Mouse (Mus musculus): Measurements from ENCODE around the gene D930020B18Rik. TPM values are rescaled to one million over a fixed set of nuclear protein-coding genes. Genes with fewer than 3 reads are reported as not detected.

Gene D930020B18Rik
- 0.16 and 0.29 TPM in 2 replicates for polyA plus RNA-seq (2012; rRNA removed)

DNA sequence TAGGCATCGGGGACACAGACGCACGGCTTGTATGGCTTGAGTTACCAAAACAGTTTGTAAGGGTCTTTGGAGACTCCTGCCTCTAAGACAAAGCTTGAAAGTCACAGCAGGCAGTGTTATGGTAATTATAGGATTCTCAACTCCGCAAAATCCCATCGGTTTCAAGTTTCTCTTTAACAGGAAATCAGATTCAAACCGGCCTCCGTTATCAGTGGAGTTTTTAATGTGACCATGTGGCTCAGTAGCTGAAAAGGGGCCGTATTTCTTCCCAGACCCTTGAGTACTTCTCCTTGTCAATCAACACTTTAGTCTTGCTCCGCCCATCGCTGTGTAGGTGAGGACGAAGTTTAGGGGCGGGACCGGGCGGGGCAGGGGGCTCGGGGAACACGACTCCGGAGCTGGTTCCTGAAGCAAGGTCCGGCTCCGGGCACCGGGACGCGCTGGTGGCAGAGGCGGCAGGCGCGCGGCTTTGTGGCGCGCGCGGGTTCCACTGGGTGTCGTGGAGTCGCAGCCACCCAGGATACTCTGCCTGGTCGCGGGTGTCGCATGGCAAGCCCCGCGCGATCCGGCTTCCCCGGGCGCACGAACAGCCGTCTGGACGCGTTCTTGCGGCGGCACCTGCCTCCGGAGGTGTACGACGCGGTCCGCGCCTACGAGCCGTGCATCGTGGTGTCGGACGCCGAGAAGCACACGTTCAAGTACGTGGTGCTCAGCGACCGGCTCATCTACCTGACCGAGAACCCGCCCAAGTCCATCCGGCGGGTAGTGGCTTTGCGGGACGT, at the start of gene D930020B18Rik:
Gene D930020B18Rik, plus strand, starts transcription at position 317 of the 782 bp plus-strand sequence.
- whole genome bisulfite sequencing: 1% methylated on average over 69 of the region's 69 CpGs

DNA sequence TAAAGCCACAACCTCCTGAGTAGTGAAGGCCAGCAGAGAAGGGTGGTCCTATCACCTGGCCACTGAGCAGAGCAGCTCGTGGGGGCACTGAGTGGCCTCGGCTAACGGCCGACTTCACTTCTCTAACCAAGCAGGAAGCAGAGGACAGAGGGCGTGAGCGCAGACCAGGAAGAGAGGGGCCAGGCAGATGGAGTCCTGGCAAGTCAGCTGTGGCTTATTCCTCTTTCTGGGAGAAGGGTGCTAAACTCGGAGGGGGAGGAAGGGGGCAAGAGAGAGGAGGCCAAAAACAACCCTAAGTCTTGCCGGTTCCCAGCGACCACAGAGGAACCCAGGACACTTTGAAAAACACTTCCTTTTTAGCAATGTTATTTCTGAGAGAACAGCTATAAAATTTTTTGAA, 44.8 kb upstream of the D930020B18Rik start:
- 67% methylated on average over 9 of the region's 9 CpGs for WGBS
- no peak for DNase-seq (ENCODE audit: low read depth, low spot score)

More for the DNA sequence above, at the start of gene D930020B18Rik:
- DNase-seq (ENCODE audit: low read depth, low spot score): no peak

DNA sequence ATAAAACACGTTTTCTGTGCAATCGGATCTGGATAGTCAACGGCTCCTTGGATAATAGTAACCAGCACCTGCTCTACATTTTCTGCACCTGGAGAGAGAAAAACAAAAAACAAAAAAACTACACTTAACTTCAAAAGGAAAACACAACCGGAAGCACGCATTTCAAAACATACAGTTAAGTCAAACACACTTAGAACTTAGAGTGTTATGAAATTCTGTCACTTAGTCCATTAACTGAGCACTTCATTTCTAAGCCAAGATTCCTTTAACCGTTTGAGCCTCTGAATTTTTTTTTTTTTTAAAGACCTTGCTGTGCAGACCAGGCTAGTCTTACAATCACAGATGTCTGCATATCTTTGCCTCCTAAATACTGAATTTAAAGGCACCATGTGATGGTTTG, 40.1 kb upstream of the D930020B18Rik start:
- DNase-seq (ENCODE audit: low read depth, low spot score): no peak
- WGBS: 58% methylated on average over 6 of the region's 6 CpGs

DNA sequence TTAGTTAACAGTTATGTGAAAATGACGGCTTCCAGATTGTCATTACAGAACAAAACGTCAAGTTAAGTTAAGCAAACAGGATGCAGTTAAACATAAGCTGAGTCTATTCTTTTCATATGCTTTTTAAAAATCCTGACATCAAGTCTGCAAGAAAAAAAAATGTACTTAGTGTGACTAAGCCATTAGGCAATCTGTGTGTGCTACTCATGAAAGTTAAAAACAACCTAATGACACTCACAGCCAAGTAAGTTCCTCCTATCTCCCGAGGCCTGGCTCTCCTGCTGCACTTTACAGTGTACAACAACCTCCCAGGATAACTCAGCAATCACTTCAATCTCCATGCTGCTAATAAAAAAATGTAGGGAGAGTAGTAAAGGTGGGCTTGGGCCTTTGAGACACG, 37.8 kb upstream of the D930020B18Rik start:
- 82% methylated on average over 4 of the region's 4 CpGs for WGBS
- DNase-seq (ENCODE audit: low read depth, low spot score): no peak

DNA sequence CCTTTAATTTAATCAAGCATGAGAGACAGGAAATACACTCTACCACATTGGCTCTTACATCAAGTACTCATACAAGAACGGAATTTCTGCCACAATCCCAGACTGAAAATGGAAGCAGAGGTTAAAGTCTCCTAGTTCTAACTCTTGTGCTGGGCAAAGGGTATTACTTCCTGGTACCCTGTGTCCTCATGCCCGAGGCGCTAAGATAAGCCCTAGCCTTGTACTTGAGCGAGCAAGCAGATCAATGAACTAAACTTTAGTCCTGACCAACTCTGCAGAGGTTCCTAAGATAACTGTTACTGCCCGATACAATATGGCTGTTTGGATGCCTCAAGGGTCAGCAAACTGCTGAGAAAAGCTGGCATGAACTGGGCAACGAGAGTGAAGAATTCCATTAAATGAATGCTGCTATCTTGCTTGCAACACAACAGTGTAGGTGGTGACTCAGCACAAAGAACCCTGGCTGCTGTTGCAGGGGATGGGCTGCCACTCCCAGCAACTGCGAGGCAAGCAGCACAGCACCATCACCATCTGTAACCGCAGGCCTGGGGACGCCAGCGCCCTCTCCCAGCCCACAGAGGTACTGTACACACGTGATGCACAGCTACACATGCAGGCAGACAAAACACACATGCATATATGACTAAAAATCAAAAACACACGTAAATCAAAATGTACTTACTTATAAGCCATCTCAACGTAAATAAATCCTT, 36.6 kb upstream of the D930020B18Rik start:
- DNase-seq (ENCODE audit: low read depth, low spot score): no peak

DNA sequence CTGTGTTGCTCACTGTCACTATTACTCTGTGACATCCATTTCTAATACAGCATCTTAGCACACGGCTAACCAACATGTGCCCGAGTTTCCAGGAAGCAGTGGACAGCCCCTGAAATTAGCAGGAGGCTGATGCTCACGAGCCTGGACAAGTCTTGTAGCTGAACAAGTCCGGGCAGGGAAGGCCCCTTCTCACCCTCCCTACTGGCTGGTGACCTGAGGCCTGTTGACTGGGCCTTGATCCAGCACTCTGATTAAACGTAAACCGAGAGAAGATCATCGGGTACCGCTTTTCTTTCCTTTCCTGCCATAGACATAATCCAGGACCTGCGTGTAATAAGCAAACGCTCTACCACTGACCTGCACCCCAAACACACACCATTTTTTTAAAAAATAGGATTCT, 33.2 kb upstream of the D930020B18Rik start:
- no peak for DNase-seq (ENCODE audit: low read depth, low spot score)
- WGBS: 85% methylated on average over 10 of the region's 10 CpGs

More for the DNA sequence above, 36.6 kb upstream of the D930020B18Rik start:
- 90% methylated on average over 13 of the region's 13 CpGs for WGBS

DNA sequence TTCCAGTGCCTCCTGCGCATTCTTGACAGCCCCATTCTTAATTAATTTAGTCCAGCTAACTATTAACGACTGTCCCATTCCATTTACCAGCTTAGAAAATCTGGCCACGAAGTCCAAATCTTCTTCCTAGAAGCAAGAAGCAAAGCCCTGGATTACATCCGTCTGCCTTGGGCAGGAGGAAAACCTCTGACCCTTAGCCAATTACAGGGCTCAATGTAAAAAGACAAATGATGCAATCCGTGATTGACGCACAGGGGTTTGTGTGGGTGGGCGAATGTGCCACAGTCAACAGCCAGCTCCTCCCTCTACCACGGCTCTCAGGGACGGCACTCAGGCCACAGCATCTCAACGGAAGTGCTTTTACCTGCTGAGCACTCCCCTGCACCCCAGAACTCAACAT, 29.8 kb upstream of the D930020B18Rik start:
- WGBS: 90% methylated on average over 10 of the region's 10 CpGs
- no peak for DNase-seq (ENCODE audit: low read depth, low spot score)

DNA sequence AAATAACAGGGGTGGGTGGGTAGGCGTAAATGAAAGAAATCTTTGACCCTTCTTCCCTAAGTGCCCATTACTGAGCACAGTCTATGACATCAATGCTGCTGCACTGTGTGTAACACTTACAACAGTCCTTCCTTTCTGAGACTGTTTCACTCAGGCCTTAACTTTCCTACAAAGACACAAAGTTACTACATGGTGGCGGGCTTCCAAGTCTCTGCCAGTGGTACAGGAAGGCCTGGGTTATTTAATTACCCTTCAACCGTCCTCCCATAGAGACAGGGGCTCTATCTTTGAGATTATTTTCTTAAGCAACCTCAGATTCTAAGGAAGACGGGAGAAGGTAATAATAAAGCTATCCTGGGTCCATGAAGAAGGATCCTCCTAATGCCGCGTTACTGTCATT, 28.9 kb upstream of the D930020B18Rik start:
- DNase-seq (ENCODE audit: low read depth, low spot score): no peak
- 90% methylated on average over 6 of the region's 6 CpGs for WGBS

DNA sequence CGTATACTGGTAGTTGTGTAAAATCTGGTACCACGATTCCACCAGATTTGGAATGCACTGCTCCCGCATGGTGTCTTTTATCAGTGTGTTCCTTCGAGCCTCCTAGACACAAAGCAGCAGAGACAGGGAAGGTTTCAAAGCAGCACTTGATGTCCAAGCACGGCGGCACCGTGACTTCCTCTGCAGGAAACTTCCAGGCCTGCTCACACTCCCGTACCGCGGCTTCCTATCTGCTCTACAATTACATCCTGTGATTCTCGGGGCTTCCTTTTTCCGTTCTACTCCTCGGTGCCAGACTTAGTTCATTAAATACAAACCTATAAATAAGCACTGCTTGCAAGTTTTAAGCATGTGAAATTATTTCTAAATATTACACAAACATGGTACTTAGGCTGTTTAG, 27.8 kb upstream of the D930020B18Rik start:
- DNase-seq (ENCODE audit: low read depth, low spot score): no peak
- WGBS: 84% methylated on average over 13 of the region's 13 CpGs

DNA sequence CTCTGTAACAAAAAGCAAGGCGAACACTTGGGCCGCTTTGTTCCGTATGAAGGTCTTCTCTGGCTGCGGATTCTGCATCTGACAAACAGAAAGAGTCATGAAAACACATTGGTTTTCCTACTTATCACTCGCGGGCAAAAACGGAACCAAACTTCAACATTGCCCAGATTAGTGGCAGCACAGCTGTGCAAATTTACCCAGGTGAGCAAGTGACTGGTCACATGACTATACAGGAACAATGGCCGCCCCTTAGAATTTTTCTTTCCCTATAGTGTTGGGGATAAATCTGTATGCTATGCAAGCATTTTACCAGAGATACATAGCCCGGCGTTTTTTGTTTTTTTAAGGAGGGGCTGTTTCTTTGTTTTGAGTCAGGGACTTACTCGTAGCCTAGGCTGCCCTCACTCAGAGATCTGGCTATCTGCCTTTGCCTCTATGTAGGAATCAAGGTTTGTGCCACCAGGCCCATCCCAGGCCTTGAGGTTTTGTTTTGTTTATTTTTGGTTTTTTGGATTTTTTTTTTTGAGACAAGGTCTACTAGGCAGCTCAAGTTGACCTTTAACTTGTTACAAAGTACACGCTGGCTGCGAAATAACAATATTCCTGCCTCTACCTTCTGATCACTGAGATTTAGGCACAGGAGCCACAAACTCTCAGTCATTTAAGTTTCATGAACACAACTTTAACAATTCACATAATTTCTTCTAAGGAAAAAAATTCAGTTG, 26.1 kb upstream of the D930020B18Rik start:
- 77% methylated on average over 13 of the region's 13 CpGs for whole genome bisulfite sequencing
- DNase-seq (ENCODE audit: low read depth, low spot score): no peak

DNA sequence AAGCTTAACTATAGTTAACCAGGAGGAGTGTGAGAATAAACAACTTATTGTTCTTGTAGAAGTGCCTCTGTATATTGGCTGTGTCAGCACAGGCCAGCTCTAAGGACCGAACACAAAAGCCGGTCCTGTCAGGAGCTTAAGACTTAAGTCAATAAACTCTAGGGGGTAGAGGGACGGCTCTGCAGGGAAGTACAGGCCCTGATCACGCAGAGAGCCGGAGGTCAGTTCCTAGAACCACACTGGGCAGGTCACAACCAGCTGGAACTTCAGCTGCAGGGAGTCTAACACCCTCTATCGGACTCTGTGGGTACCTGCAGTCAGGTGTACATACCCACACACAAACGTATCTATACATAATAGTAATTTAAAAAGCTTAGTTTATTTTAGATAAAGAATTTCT, 25.5 kb upstream of the D930020B18Rik start:
- DNase-seq (ENCODE audit: low read depth, low spot score): no peak
- WGBS: 64% methylated on average over 7 of the region's 7 CpGs

DNA sequence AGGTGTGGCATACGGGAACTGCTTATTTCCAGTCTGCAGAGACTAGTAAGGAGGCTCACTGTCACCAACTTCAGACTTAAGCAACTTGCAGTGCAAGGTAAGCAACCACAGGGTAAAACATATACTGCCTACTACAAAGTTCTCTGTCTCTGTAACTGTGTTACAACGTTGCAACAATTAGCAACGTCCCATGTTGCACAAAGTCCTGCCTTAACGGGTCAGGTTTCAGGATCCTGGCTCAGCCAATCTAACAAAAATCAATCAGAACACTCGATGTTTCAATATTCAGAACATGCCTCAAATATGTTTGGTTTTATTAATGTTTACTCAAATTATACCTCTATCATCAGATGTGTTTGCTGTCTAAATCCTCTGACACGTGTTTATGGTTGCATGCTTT, 19.0 kb upstream of the D930020B18Rik start:
- WGBS: 77% methylated on average over 6 of the region's 6 CpGs

DNA sequence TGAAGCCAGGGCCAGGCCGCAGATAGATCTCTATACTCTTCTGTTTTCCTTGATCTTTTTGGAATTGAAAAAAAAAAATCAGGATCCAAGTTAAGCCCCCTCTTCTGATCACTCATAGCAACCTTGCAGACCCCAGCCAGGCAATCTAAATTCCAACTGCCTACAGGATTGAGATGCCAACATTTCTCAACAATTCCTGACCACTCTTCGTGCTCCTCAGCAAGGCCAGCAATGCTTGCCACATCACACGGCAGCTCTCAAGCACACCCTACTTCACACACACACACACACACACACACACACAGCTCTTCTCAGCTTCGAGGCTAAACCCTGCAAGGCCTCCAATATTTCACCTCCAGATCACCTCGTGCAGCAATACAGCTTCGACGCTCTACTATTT, 17.7 kb upstream of the D930020B18Rik start:
- WGBS: 82% methylated on average over 7 of the region's 7 CpGs
- no peak for DNase-seq (ENCODE audit: low read depth, low spot score)

More for the DNA sequence above, 19.0 kb upstream of the D930020B18Rik start:
- no peak for DNase-seq (ENCODE audit: low read depth, low spot score)

DNA sequence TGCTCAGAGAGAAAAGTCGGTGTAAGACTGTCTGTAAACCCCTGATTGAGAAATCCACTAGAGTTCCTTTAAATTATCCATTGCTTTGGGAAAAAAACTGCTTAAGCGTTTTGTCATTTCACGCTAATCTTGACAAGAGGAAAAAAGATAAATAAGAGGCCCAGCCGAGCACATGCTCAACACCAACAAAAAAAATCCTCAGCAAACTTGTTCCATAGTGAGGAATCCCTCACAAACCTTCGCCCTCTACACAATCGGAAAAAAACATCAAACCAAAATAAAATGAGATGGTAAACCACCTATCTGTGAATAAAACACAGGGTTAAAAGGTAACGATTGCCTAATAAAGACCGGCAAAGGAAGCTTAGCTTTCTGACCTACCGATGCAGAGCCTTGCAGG, 16.4 kb upstream of the D930020B18Rik start:
- 6% methylated on average over 9 of the region's 9 CpGs for WGBS

DNA sequence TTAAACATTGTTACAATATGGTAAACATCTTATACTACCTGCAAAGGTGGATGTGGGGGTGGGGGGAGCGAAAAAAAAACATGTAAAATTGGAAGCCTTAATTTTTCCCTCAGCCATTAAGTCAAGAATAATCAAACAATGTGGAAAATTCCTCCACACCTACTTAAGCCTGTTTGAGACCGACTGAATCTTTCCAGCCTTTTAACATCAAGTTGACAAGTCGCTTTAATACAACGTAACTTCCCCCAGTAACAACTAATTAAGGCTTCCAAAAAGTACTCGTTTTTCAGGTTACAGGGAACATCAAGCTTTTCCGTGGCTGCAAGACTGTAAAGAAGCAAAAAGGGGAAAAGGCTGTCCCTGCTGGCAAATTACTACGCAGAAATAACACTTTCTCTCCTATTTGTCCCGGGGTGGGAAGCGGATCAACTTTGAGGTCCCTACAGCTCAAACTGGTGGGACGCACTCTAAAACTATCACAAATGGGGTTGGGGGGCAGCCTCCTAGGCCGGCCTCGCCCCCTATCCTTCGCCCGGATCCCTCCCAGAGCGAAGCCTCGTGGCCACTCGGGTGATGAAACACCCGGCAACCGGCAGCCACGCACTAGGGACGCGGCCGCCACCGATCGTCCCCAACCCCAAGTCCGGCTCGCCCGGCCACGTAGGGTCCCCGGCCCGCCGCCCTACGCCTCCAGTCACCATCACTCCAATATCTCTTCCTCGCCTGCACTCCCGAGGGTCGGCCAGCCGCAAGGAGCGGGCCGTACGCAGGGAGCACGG, 15.8 kb upstream of the D930020B18Rik start:
- no peak for DNase-seq (ENCODE audit: low read depth, low spot score)
- WGBS: under 1% methylated on average over 41 of the region's 41 CpGs

More for the DNA sequence above, 16.4 kb upstream of the D930020B18Rik start:
- no peak for DNase-seq (ENCODE audit: low read depth, low spot score)

DNA sequence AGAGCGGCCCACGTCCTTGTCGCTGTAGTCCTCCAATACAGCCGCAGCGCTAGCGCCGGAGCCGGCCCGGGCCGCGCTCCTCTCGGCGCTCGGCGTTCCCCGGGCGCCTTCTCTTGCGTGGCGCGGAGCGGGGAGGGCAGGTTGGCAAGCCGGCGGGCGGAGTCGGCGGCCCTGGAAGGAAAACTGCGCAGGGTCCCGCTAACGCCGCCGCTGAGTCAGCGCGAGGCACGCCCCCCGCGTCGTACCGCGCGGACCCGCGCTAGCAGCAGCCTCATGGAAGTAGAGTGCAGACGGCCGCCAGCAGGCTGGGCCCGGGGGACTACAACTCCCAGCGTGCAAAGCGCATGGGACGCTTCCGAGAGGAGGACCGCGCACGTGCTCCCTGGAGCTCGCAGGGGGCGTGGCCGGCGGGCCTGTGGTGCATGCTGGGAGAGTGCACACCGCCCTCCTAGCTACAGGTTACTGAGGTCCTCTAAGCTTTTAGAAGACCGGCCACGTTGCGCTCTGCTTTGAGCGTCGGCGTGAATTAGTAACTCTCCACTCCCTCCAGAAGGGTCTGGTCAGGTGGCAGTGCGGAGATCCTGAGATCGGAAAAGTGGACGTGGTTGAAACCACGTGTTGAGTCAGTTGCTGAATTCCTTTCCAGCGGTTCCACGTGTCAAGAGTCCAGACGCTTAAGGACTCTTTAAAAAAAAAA, 15.1 kb upstream of the D930020B18Rik start, which contains the start of gene Xpot:
Gene Xpot, minus strand, starts transcription at position 147 of the 697 bp plus-strand sequence.
- DNase-seq (ENCODE audit: low read depth, low spot score): peak; percentile 94
- under 1% methylated on average over 69 of the region's 70 CpGs for WGBS

DNA sequence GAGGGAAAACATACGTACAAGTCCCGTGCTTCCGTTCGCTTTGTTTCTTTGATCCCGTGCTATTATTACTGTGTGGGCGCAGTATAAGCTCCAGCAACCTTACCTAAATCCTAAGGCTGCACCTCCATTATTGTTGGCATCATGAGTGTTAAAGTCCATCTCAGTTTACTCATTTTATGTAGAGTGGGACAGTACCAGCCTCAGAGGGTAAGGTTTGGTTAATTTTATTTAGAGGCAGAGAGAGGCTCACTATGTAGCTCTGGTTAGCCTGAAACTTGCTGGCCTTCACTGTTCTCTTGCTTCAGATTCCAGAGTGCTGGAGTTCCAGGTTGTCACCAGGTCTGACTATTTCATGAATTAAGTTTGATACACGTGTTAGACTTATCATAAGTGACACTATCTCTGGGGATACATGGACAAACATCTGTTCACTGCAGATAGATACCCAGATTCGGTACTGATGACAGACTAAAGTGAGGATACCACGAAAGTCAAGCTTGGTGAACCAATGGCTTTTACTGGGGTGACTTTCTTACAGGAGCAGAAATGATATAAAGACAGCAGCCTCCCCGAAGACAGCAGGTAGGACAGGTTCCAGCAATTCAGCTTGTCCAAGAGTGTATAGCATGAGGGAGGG, 14.1 kb upstream of the D930020B18Rik start:
- WGBS: 65% methylated on average over 10 of the region's 10 CpGs
- DNase-seq (ENCODE audit: low read depth, low spot score): no peak

DNA sequence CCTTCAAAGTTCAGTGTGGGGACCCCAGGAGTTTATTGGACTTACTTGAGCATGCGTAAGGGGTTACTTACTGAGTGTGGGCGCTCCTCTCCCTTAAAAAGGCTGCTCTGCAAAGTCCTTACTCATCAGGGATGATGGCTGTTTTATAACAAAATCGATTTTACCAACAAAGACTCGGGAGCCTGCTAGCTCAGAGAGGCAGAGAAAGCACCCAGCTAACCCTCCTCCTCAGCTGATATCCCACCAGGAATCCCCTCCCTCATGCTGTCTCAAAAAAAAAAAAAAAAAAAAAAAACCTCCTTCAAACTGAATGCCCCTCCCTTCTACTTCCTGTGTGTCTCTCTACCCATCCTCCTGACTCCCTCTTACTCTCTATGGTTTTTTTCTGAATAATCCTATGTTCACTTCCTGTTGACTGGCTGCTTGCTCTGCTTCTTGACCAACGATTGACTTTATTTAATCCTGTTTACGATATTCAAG, 12.8 kb upstream of the D930020B18Rik start:
- WGBS: 87% methylated on average over 6 of the region's 6 CpGs
- DNase-seq (ENCODE audit: low read depth, low spot score): no peak

Data from large intestine, adult 2 months (tissue).